Mouse (Mus musculus) midbrain, embryonic 12.5 days (tissue): Measurements from ENCODE around the gene Sycp1. TPM values are rescaled to one million over a fixed set of nuclear protein-coding genes. Genes with fewer than 3 reads are reported as not detected.

Source experiments
- ATAC-seq: fragments of 200-750 bp; cut with Nextera tagmentation; 2 replicates; pipeline ENCODE4 v1.8.0; 2017; ENCODE audit warnings: low read depth, moderate TSS enrichment, moderate library complexity; ENCODE audit not compliant: low FRiP score
- H3K27ac ChIP-seq: fragments of 300-500 bp; sonication (generic); replicated peaks from 2 replicates; pipeline ENCODE4 v1.5.1; 2016; ENCODE audit warnings: mild to moderate bottlenecking
- H3K27me3 ChIP-seq: fragments of 300-500 bp; sonication (generic); 2 replicates; pipeline ENCODE4 v1.6.1; 2016; ENCODE audit warnings: mild to moderate bottlenecking
- H3K36me3 ChIP-seq: fragments of 300-500 bp; sonication (generic); 2 replicates; pipeline ENCODE4 v1.6.1; 2016
- H3K4me1 ChIP-seq: fragments of 300-500 bp; sonication (generic); 2 replicates; pipeline ENCODE4 v1.6.1; 2016
- H3K4me2 ChIP-seq: fragments of 300-500 bp; sonication (generic); replicated peaks from 2 replicates; pipeline ENCODE4 v1.6.1; 2016; ENCODE audit warnings: mild to moderate bottlenecking, moderate library complexity
- H3K4me3 ChIP-seq: fragments of 300-500 bp; sonication (generic); 2 replicates; pipeline ENCODE4 v1.5.1; 2016; ENCODE audit warnings: mild to moderate bottlenecking
- H3K9ac ChIP-seq: fragments of 300-500 bp; sonication (generic); replicated peaks from 2 replicates; pipeline ENCODE4 v1.6.1; 2016; ENCODE audit warnings: mild to moderate bottlenecking, moderate library complexity
- H3K9me3 ChIP-seq: fragments of 300-500 bp; sonication (generic); 2 replicates; pipeline ENCODE4 v1.6.1; 2016; ENCODE audit warnings: mild to moderate bottlenecking
- WGBS: fragments of 180-500 bp; shearing (Covaris S2); methylation state at CpG from one replicate; pipeline ENCODE4 v1.1.7; 2016; 5-methylcytosine and 5-hydroxymethylcytosine counted together
- polyA plus RNA-seq: library from polyadenylated mRNA; unstranded; fragments of >200 nt; fragmentation: Nextera tagmentation; extraction: Ambion mirVana; gene quantifications from 2 replicates; pipeline ENCODE4 v1.2.1, GENCODE M21; 2016

Sycp1 gene
- polyA plus RNA-seq: not detected in 2 replicates

GRCm38 (mm10) chr3:102935451-102936354, at the start of gene Sycp1:
Gene Sycp1 (minus strand): TSS chr3:102936100.
- Histone ChIP-seq H3K27me3 (no peaks in the 10 kb centered on the region), H3K4me1 (no peaks in the 10 kb centered on the region), H3K9me3 (peaks cover 10% of the 10 kb centered on the region; the same call in 1 of the 2 replicates), H3K4me3 (no peak within 1 kb of the TSS), H3K36me3 (no peaks in the 10 kb centered on the region), H3K9ac (no peak within 1 kb of the TSS), H3K4me2 (no peak within 1 kb of the TSS), H3K27ac (no peak within 1 kb of the TSS)
- 94% methylated on average over 77 of the region's 78 CpGs for WGBS
- no peak for ATAC-seq

GRCm38 (mm10) chr3:102980349-102980736, 44.4 kb upstream of the Sycp1 start:
- Histone ChIP-seq H3K4me2 (peak overlapping the region; percentile 49), H3K4me1 (peaks cover 8% of the 10 kb centered on the region), H3K9ac (no peak overlapping the region), H3K36me3 (no peaks in the 10 kb centered on the region), H3K4me3 (no peak overlapping the region), H3K9me3 (no peaks in the 10 kb centered on the region), H3K27me3 (no peaks in the 10 kb centered on the region), H3K27ac (peak overlapping the region; percentile 84)
- 26% methylated on average over 3 of the region's 3 CpGs for WGBS
- ATAC-seq: no peak; the same call in 1 of the 2 replicates

DNA sequence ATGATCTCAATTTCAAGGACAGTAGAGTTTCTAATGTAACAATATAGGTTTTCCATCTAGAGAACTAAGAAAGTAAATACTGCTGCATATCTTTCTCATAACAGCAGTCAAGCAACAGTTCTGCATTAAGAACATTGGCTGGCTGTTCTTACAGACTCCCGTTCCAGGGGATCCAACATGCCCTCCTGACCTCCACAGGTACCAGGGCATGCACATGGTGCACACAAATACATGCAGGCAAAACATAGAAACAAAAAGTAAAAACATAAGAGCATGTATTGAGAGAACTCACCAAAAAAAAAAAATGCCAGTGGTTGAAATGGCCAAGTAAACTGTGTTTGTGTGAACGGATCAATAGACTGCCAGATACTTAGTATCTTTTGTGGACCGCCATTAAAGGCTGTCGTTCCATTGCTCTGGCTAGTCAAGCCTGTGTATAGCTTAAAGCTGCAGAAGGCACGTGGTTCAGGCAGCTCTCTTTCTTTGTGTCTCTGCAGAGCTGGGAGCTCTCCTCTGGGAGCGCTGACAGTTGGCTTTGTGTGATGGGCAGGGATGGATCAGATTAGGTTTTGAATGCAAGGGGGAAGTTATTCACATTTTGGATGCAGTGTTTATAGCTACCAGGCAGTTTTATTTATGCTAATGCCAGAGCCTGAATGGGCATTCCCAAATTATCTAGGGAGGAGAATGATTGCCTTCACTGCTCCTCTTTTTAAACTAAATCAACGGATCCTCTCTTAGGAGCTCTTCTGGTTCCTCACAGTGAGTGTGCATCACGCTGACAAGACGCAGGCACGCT, 43.8 kb upstream of the Sycp1 start:
- peak overlapping the region; percentile 84 for H3K27ac ChIP-seq
- peaks cover 8% of the 10 kb centered on the region for H3K4me1 ChIP-seq
- H3K36me3 ChIP-seq: no peaks in the 10 kb centered on the region
- H3K27me3 ChIP-seq: no peaks in the 10 kb centered on the region
- peak overlapping the region; percentile 16; the same call in 1 of the 2 replicates for H3K4me3 ChIP-seq
- H3K9me3 ChIP-seq: no peaks in the 10 kb centered on the region
- H3K4me2 ChIP-seq: peak overlapping the region; percentile 49
- peak; percentile 98 for ATAC-seq
- WGBS: 11% methylated on average over 10 of the region's 10 CpGs
- no peak overlapping the region for H3K9ac ChIP-seq

DNA sequence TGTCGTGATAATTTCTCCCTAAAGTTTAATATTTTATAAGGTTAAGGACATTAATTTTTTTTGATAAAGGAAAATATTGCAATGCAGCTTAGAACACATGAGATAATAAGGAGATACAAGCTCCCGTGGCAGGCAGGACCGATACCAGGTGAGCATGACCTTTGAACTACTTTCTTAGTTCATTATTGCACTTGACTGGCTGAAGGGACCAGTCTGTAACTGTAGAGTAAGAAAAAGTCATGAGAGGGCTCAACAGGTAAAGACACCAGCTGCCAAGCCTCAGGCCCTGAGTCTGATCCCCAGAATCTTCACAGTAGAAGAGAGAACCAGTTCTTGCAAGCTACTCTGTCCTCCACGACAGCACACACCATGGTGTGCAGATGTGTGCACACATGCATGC, 41.0 kb upstream of the Sycp1 start:
- Histone ChIP-seq H3K27me3 (no peaks in the 10 kb centered on the region), H3K9me3 (no peaks in the 10 kb centered on the region), H3K27ac (no peak overlapping the region), H3K9ac (no peak overlapping the region), H3K36me3 (no peaks in the 10 kb centered on the region), H3K4me3 (no peak overlapping the region), H3K4me1 (peaks cover 8% of the 10 kb centered on the region), H3K4me2 (no peak overlapping the region)
- WGBS: 79% methylated on average over 4 of the region's 4 CpGs
- ATAC-seq: no peak

DNA sequence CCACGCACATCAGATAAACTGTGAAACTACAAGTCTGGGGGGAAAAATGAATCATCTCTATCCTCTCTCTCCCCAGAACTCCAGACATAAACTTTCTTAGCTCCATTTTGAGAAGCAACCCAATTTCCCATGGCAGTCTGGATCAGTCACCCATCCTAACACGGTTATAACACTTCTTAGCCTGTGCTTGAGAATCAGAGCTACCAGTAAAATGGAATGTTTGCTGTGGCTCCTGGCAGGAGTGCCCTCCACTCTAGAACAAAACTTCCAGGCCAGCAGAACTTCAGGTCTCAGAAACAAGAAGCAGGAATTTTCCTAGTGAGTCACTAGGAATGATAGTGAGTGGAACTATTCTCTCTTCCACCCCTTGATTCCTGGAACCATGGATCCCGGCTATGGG, 34.6 kb upstream of the Sycp1 start:
- Histone ChIP-seq H3K4me1 (peaks cover 7% of the 10 kb centered on the region; the same call in 1 of the 2 replicates), H3K9ac (no peak overlapping the region), H3K4me3 (no peak overlapping the region), H3K36me3 (no peaks in the 10 kb centered on the region), H3K27ac (peak overlapping the region; percentile 49; the same call in 1 of the 2 replicates), H3K4me2 (no peak overlapping the region), H3K27me3 (no peaks in the 10 kb centered on the region), H3K9me3 (no peaks in the 10 kb centered on the region)
- 96% methylated on average over 3 of the region's 3 CpGs for WGBS
- no peak for ATAC-seq

- Histone ChIP-seq H3K4me3 (no peak overlapping the region), H3K9ac (no peak overlapping the region), H3K27me3 (no peaks in the 10 kb centered on the region), H3K4me2 (peak overlapping the region; percentile 15; the same call in 1 of the 2 replicates), H3K4me1 (peaks cover 7% of the 10 kb centered on the region; the same call in 1 of the 2 replicates), H3K27ac (peak overlapping the region; percentile 49; the same call in 1 of the 2 replicates), H3K36me3 (no peaks in the 10 kb centered on the region), H3K9me3 (no peaks in the 10 kb centered on the region)
- 47% methylated on average over 9 of the region's 9 CpGs for WGBS
- ATAC-seq: peak; percentile 83
Measured at GRCm38 (mm10) chr3:102970067-102970466, 34.2 kb upstream of the Sycp1 start.

GRCm38 (mm10) chr3:102964033-102964432, 28.1 kb upstream of the Sycp1 start, which contains the start of gene Nr1h5:
Gene Nr1h5 (minus strand): TSS chr3:102964133.
- no peaks in the 10 kb centered on the region for H3K27me3 ChIP-seq
- 51% methylated on average over 3 of the region's 3 CpGs for WGBS
- H3K9me3 ChIP-seq: no peaks in the 10 kb centered on the region
- H3K4me2 ChIP-seq: no peak within 1 kb of the TSS
- no peaks in the 10 kb centered on the region for H3K36me3 ChIP-seq
- no peak within 1 kb of the TSS for H3K27ac ChIP-seq
- ATAC-seq: no peak
- no peaks in the 10 kb centered on the region for H3K4me1 ChIP-seq
- H3K4me3 ChIP-seq: no peak within 1 kb of the TSS
- no peak within 1 kb of the TSS for H3K9ac ChIP-seq

DNA sequence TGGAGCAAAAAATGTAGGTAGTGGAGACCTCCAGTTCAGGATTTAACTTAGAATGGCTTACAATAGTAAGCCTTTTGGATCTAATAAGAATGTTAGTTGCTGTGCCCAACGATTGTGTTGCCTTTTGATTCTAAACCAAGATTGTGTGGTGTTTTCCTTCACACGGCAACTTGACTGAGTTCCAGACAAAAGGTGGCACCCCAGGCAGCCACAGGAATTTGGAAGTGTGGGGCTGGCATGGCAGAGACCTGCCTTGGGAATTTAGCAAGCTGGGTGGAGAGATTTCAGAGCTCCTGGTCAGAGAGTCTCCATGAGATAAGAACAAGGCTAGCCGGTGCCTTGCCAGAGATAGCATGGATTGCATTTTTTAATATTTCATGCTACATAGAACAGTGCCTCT, 19.7 kb upstream of the Sycp1 start:
- no peak for ATAC-seq
- Histone ChIP-seq H3K9me3 (no peaks in the 10 kb centered on the region), H3K27me3 (no peaks in the 10 kb centered on the region), H3K9ac (no peak overlapping the region), H3K36me3 (no peaks in the 10 kb centered on the region), H3K27ac (no peak overlapping the region), H3K4me2 (no peak overlapping the region), H3K4me3 (no peak overlapping the region), H3K4me1 (no peaks in the 10 kb centered on the region)
- 62% methylated on average over 3 of the region's 3 CpGs for WGBS

DNA sequence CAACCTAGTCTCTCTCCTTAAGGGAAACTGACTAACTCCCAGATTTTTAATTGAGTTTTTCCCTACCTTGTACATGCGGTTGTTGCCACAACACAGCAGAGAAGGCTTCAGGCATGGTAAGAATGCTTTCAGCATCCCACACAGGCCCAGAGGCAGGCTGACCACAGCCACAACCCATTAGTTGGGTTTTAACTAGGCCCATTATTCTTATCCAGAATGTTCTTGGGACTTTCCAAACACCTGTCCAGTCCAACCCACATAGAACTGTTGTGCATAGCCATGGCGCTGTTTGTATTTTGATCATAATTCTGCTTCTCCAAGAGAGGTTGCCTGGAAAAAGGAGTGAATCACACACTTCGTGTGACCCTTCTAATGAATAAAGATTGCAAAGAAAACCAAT, 19.2 kb upstream of the Sycp1 start:
- WGBS: 94% methylated on average over 3 of the region's 3 CpGs
- Histone ChIP-seq H3K27ac (no peak overlapping the region), H3K9me3 (no peaks in the 10 kb centered on the region), H3K4me3 (no peak overlapping the region), H3K36me3 (no peaks in the 10 kb centered on the region), H3K4me2 (no peak overlapping the region), H3K9ac (no peak overlapping the region), H3K27me3 (no peaks in the 10 kb centered on the region), H3K4me1 (no peaks in the 10 kb centered on the region)
- ATAC-seq: no peak

DNA sequence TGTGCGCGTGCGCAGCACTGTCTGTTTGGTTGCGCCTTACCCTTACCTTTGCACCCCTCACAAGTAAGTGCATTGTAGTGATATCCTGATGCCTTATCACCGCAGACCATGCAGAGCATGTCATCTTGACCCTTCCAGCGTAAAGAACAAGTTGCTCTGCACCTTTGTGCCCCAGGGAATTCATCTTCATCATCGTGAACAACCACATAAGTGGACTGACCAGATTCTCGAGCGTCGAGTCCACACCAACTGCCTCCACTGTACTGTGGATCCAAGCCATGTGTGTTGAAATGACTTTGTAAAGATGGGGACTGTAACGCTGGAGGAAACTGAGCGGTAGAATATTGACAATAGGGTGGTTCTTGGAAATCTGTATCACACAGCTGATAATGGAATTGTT, 18.6 kb upstream of the Sycp1 start:
- no peak overlapping the region for H3K4me3 ChIP-seq
- no peak overlapping the region for H3K27ac ChIP-seq
- H3K27me3 ChIP-seq: no peaks in the 10 kb centered on the region
- no peaks in the 10 kb centered on the region for H3K36me3 ChIP-seq
- H3K4me2 ChIP-seq: no peak overlapping the region
- ATAC-seq: no peak
- H3K9me3 ChIP-seq: no peaks in the 10 kb centered on the region
- no peak overlapping the region for H3K9ac ChIP-seq
- H3K4me1 ChIP-seq: no peaks in the 10 kb centered on the region
- 91% methylated on average over 12 of the region's 12 CpGs for WGBS

- no peaks in the 10 kb centered on the region for H3K9me3 ChIP-seq
- no peak for ATAC-seq
- no peaks in the 10 kb centered on the region for H3K36me3 ChIP-seq
- H3K27me3 ChIP-seq: no peaks in the 10 kb centered on the region
- 39% methylated on average over 5 of the region's 5 CpGs for WGBS
- peaks cover 2% of the 10 kb centered on the region; the same call in 1 of the 2 replicates for H3K4me1 ChIP-seq
- no peak overlapping the region for H3K27ac ChIP-seq
- H3K9ac ChIP-seq: no peak overlapping the region
- H3K4me2 ChIP-seq: no peak overlapping the region
- H3K4me3 ChIP-seq: no peak overlapping the region
Measured at GRCm38 (mm10) chr3:102946861-102947260, 11.0 kb upstream of the Sycp1 start.

DNA sequence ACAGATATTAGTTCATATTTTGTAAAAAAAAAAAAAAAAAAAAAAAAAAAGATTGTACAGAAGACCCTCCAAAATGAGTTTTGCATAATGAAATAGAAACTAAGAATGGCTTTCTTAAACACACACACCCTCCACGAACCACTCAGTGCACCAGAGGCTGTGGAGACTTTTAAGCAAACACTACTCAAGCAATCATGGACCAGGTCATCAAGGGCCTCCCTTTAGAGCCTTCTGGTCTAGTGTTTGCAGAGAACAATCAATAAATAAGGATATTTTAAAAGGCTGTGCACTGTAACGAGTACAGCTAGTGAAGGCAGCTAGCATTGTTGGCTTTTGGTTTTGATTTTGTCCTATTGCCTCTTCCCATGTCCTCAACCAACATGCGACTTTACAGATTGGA, 10.4 kb upstream of the Sycp1 start:
- H3K4me1 ChIP-seq: peaks cover 2% of the 10 kb centered on the region; the same call in 1 of the 2 replicates

More for the DNA sequence above, 10.4 kb upstream of the Sycp1 start:
- Histone ChIP-seq H3K4me2 (no peak overlapping the region), H3K36me3 (no peaks in the 10 kb centered on the region), H3K27ac (no peak overlapping the region), H3K9ac (no peak overlapping the region), H3K27me3 (no peaks in the 10 kb centered on the region), H3K4me3 (no peak overlapping the region), H3K9me3 (no peaks in the 10 kb centered on the region)
- no peak for ATAC-seq
- 83% methylated on average over 3 of the region's 3 CpGs for WGBS
